Mouse (Mus musculus) neural tube, embryonic 14.5 days (tissue): Measurements from ENCODE around the gene Il2rb. TPM values are rescaled to one million over a fixed set of nuclear protein-coding genes. Genes with fewer than 3 reads are reported as not detected.

ENCODE experiments used
- ATAC-seq: fragments of 200-750 bp; cut with Nextera tagmentation; 2 replicates; pipeline ENCODE4 v1.8.0; 2017; ENCODE audit warnings: low read depth, mild to moderate bottlenecking, moderate TSS enrichment, moderate library complexity
- H3K27ac ChIP-seq: fragments of 300-500 bp; sonication (generic); 2 replicates; pipeline ENCODE4 v1.5.1; 2014; ENCODE audit warnings: low read depth, mild to moderate bottlenecking, control low read depth, low read length, moderate library complexity, mixed read lengths
- H3K27me3 ChIP-seq: fragments of 300-500 bp; sonication (generic); 2 replicates; pipeline ENCODE4 v1.6.1; 2014; ENCODE audit warnings: low read length; ENCODE audit not compliant: control insufficient read depth, insufficient read depth
- H3K36me3 ChIP-seq: fragments of 300-500 bp; sonication (generic); 2 replicates; pipeline ENCODE4 v1.6.1; 2014; ENCODE audit warnings: low read length, mixed read lengths; ENCODE audit not compliant: control insufficient read depth, insufficient read depth
- H3K4me1 ChIP-seq: fragments of 300-500 bp; sonication (generic); 2 replicates; pipeline ENCODE4 v1.6.1; 2014; ENCODE audit warnings: low read length; ENCODE audit not compliant: control insufficient read depth, insufficient read depth
- H3K4me2 ChIP-seq: fragments of 300-500 bp; sonication (generic); 2 replicates; pipeline ENCODE4 v1.6.1; 2014; ENCODE audit warnings: mild to moderate bottlenecking, low read depth, low read length, control low read depth
- H3K4me3 ChIP-seq: fragments of 300-500 bp; sonication (generic); 2 replicates; pipeline ENCODE4 v1.5.1; 2014; ENCODE audit warnings: low read depth, low read length, control low read depth, mixed read lengths
- H3K9ac ChIP-seq: fragments of 300-500 bp; sonication (generic); replicated peaks from 2 replicates; pipeline ENCODE4 v1.6.1; 2014; ENCODE audit warnings: low read depth, mild to moderate bottlenecking, control low read depth, low read length, mixed read lengths
- H3K9me3 ChIP-seq: fragments of 300-500 bp; sonication (generic); 2 replicates; pipeline ENCODE4 v1.6.1; 2016; ENCODE audit warnings: low read length; ENCODE audit not compliant: control insufficient read depth
- WGBS: fragments of 180-500 bp; shearing (Covaris S2); extraction: QIAGEN DNeasy Blood & Tissue Kit; methylation state at CpG from one replicate; pipeline ENCODE4 v1.1.7; 2014; 5-methylcytosine and 5-hydroxymethylcytosine counted together
- polyA plus RNA-seq: library from polyadenylated mRNA; unstranded; fragments of >200 nt; fragmentation: Nextera tagmentation; extraction: Ambion mirVana; gene quantifications from 2 replicates; pipeline ENCODE4 v1.2.1, GENCODE M21; 2014

Gene Il2rb
- polyA plus RNA-seq, 1 experiment from 2014 or later: 0.11 TPM

DNA sequence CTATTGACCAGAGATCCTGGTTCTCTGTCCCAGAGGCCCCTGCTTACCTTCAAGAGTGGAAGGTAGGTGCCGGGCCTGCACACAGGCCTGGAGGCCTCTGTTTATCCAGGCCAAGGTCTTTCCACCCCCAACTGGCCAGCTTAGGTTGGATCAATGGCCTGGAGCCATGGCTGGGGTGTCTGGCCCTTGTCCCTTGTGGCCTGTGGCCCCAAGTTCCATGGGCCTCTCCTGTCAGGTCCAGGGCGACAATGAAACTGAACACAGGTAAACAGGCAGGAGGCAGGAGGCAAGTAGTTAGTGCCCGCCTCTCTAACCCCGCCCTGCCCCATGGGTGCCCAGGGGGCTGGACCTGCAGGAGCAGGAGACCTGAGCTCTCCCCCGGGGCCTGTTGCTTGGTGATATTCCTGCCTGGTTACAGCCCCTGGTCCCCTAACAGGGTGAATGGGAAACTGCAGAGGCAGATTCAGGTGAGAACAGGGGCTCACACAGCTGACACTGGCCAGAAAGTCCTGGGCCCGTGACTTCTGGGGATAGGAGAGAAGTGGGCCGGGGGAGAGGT lies 26.6 kb downstream of the Il2rb start, which contains the start of gene Tmprss6:
Tmprss6 (minus strand) TSS at position 256 of the 559 bp plus-strand sequence.
- no peaks in the 10 kb centered on the region for H3K9me3 ChIP-seq
- no peak for ATAC-seq
- no peak within 1 kb of the TSS for H3K4me3 ChIP-seq
- no peaks in the 10 kb centered on the region for H3K27me3 ChIP-seq
- H3K36me3 ChIP-seq: no peaks in the 10 kb centered on the region
- H3K9ac ChIP-seq: no peak within 1 kb of the TSS
- no peaks in the 10 kb centered on the region for H3K4me1 ChIP-seq
- no peak within 1 kb of the TSS for H3K4me2 ChIP-seq
- WGBS: 89% methylated on average over 7 of the region's 7 CpGs
- H3K27ac ChIP-seq: no peak within 1 kb of the TSS

- H3K4me1 ChIP-seq: no peaks in the 10 kb centered on the region
- H3K4me2 ChIP-seq: no peak overlapping the region
- no peaks in the 10 kb centered on the region for H3K36me3 ChIP-seq
- H3K9me3 ChIP-seq: no peaks in the 10 kb centered on the region
- no peak overlapping the region for H3K9ac ChIP-seq
- 91% methylated on average over 7 of the region's 7 CpGs for WGBS
- H3K27me3 ChIP-seq: no peaks in the 10 kb centered on the region
- ATAC-seq: no peak
- no peak overlapping the region for H3K4me3 ChIP-seq
- H3K27ac ChIP-seq: no peak overlapping the region
These were observed 27.5 kb downstream of the Il2rb start for GRCm38 (mm10) chr15:78467570-78467969.

DNA sequence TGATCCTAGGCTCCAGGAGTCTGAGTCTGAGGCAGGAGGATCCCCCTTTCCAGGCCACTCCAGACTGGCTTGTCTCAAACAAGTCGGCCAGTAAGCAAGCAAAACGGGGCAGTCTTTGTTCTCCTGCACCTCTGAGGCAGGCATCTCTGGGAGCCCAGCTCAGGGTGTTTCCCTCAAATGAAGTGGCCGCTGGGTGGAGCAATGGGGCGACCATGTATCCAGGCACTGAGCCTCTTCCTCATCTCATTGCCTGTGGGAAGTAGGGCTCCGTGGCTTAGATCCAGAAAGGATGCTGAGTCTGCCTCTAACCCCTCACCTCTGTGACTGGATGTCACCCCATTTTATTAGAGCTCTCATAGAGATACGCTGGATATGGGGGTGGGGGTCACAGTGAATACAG lies 28.3 kb downstream of the Il2rb start:
- no peaks in the 10 kb centered on the region for H3K27me3 ChIP-seq
- no peak overlapping the region for H3K4me2 ChIP-seq
- ATAC-seq: no peak
- H3K4me1 ChIP-seq: no peaks in the 10 kb centered on the region
- no peaks in the 10 kb centered on the region for H3K36me3 ChIP-seq
- no peaks in the 10 kb centered on the region for H3K9me3 ChIP-seq
- no peak overlapping the region for H3K9ac ChIP-seq
- H3K4me3 ChIP-seq: no peak overlapping the region
- WGBS: 35% methylated on average over 6 of the region's 6 CpGs
- H3K27ac ChIP-seq: no peak overlapping the region

- Histone ChIP-seq H3K36me3 (no peaks in the 10 kb centered on the region), H3K27ac (no peak overlapping the region), H3K9ac (no peak overlapping the region), H3K4me1 (no peaks in the 10 kb centered on the region), H3K4me2 (no peak overlapping the region), H3K9me3 (no peaks in the 10 kb centered on the region), H3K4me3 (no peak overlapping the region), H3K27me3 (no peaks in the 10 kb centered on the region)
- no peak for ATAC-seq
- 78% methylated on average over 2 of the region's 2 CpGs for WGBS
These were observed 32.1 kb downstream of the Il2rb start for GRCm38 (mm10) chr15:78462981-78463380.

GRCm38 (mm10) chr15:78457193-78457592 lies 37.9 kb downstream of the Il2rb start:
- WGBS: 79% methylated on average over 10 of the region's 10 CpGs
- H3K4me1 ChIP-seq: no peaks in the 10 kb centered on the region
- no peak for ATAC-seq

GRCm38 (mm10) chr15:78456051-78456450 lies 39.0 kb downstream of the Il2rb start:
- H3K9ac ChIP-seq: no peak overlapping the region
- no peaks in the 10 kb centered on the region for H3K36me3 ChIP-seq
- H3K9me3 ChIP-seq: no peaks in the 10 kb centered on the region
- no peak overlapping the region for H3K4me3 ChIP-seq
- WGBS: 55% methylated on average over 7 of the region's 7 CpGs
- no peak overlapping the region for H3K27ac ChIP-seq
- no peak for ATAC-seq
- H3K4me1 ChIP-seq: no peaks in the 10 kb centered on the region
- no peak overlapping the region for H3K4me2 ChIP-seq
- H3K27me3 ChIP-seq: no peaks in the 10 kb centered on the region

More at GRCm38 (mm10) chr15:78457193-78457592, 37.9 kb downstream of the Il2rb start:
- Histone ChIP-seq H3K27ac (no peak overlapping the region), H3K36me3 (no peaks in the 10 kb centered on the region), H3K27me3 (no peaks in the 10 kb centered on the region), H3K4me2 (no peak overlapping the region), H3K4me3 (no peak overlapping the region), H3K9ac (no peak overlapping the region), H3K9me3 (no peaks in the 10 kb centered on the region)

DNA sequence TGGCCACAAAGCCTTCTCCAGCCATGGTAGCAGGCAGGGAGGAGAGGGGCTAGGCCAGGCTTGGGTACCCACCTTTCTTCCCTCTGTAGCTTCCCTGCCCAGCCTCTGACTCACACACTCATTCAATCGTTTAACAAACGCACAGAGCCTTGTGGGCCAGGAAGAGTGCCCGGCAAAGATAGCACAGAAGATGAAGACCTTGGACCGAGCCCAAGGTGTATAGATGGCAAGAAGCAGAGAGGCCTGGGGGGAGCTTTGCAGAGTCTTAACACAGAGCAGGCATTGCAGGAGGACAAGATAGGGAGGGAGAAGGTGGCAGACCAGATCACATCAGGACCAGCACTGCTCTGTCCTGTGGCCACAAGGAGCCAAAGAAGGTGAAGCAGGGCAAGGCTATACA lies 39.9 kb downstream of the Il2rb start:
- Histone ChIP-seq H3K4me3 (no peak overlapping the region), H3K4me2 (no peak overlapping the region), H3K27me3 (no peaks in the 10 kb centered on the region), H3K36me3 (no peaks in the 10 kb centered on the region), H3K27ac (no peak overlapping the region), H3K4me1 (no peaks in the 10 kb centered on the region), H3K9ac (no peak overlapping the region), H3K9me3 (no peaks in the 10 kb centered on the region)
- ATAC-seq: no peak
- 87% methylated on average over 4 of the region's 4 CpGs for WGBS

GRCm38 (mm10) chr15:78452929-78453328 lies 42.1 kb downstream of the Il2rb start:
- no peaks in the 10 kb centered on the region for H3K36me3 ChIP-seq
- WGBS: 74% methylated on average over 3 of the region's 3 CpGs
- no peak overlapping the region for H3K27ac ChIP-seq
- no peak overlapping the region for H3K4me3 ChIP-seq
- H3K4me2 ChIP-seq: no peak overlapping the region
- H3K9ac ChIP-seq: no peak overlapping the region
- no peaks in the 10 kb centered on the region for H3K27me3 ChIP-seq
- 0 out of 2 replicates have a peak, but pooled peaks cover 2% of the 10 kb centered on the region for H3K4me1 ChIP-seq
- no peak for ATAC-seq
- no peaks in the 10 kb centered on the region for H3K9me3 ChIP-seq

DNA sequence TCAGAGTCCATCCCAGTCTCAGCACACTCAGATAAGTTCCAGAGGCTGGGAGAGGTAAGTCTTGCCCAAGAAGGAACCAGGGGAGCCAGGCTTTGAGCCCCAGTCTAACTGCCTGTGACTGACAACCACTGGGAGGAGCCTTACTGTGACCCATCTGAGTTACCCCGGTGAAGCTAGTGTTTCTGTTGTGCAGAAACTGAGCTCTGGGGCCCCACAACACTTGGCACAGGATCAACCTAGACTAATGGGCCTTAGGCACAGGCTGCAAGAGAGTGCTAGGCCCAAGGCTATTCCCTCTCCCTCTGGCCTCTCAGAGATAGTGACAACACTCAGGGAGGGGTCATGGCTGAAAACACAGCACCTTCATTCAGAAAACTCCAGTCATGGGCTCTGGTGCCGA lies 43.9 kb downstream of the Il2rb start:
- 77% methylated on average over 2 of the region's 2 CpGs for WGBS
- H3K9ac ChIP-seq: no peak overlapping the region
- no peak overlapping the region for H3K4me3 ChIP-seq
- no peak overlapping the region for H3K27ac ChIP-seq
- no peaks in the 10 kb centered on the region for H3K9me3 ChIP-seq
- H3K27me3 ChIP-seq: no peaks in the 10 kb centered on the region
- H3K36me3 ChIP-seq: no peaks in the 10 kb centered on the region
- no peak for ATAC-seq
- H3K4me1 ChIP-seq: 0 out of 2 replicates have a peak, but pooled peaks cover 2% of the 10 kb centered on the region
- H3K4me2 ChIP-seq: no peak overlapping the region
